Mouse (Mus musculus) cerebellum, adult 2 months (tissue): ENCODE results near the gene Ttyh3. TPM values are rescaled to one million over a fixed set of nuclear protein-coding genes. Genes with fewer than 3 reads are reported as not detected.

ENCODE experiments used
- DNase-seq, 2 experiments: peaks; one replicate each; pipeline ENCODE4 v3.0.0; 2021
- H3K27ac ChIP-seq: fragments of 200-500 bp; 2 replicates; pipeline ENCODE4 v1.5.1; 2012; ENCODE audit warnings: low read length, control low read depth, inconsistent platforms; ENCODE audit not compliant: insufficient read depth
- H3K27me3 ChIP-seq: fragments of 200-500 bp; 2 replicates; pipeline ENCODE4 v1.6.1; 2012; ENCODE audit warnings: inconsistent platforms, mild to moderate bottlenecking, low read length, moderate library complexity; ENCODE audit not compliant: control insufficient read depth, insufficient read depth
- H3K4me1 ChIP-seq: fragments of 200-500 bp; 2 replicates; pipeline ENCODE4 v1.6.1; 2011; ENCODE audit warnings: low read length; ENCODE audit not compliant: control insufficient read depth, insufficient read depth
- H3K4me3 ChIP-seq: fragments of 200-500 bp; replicated peaks from 2 replicates; pipeline ENCODE3; 2011; ENCODE audit warnings: mild to moderate bottlenecking, low read depth, low read length, control low read depth; ENCODE audit not compliant: insufficient read depth
- CTCF ChIP-seq: fragments of 200-500 bp; IDR thresholded peaks from 2 replicates; pipeline ENCODE4 v1.5.1; 2011; ENCODE audit warnings: low read depth, mild to moderate bottlenecking, control low read depth, low read length, moderate library complexity, borderline replicate concordance; ENCODE audit not compliant: insufficient read depth
- POLR2A ChIP-seq: fragments of 200-500 bp; IDR thresholded peaks from 2 replicates; pipeline ENCODE4 v1.6.1; 2011; ENCODE audit warnings: low read length, control low read depth, borderline replicate concordance; ENCODE audit not compliant: insufficient read depth
- WGBS: fragments of 180-500 bp; shearing (Covaris S2); methylation state at CpG from one replicate; pipeline ENCODE4 v1.1.7; 2018; 5-methylcytosine and 5-hydroxymethylcytosine counted together
- polyA plus RNA-seq: library from polyadenylated mRNA; depleted of rRNA; stranded (reverse); fragments of >200 nt; gene quantifications from 2 replicates; pipeline ENCODE4 v1.2.3, GENCODE M21; 2012

Gene Ttyh3
- polyA plus RNA-seq, 1 experiment = 86.0 TPM

DNA sequence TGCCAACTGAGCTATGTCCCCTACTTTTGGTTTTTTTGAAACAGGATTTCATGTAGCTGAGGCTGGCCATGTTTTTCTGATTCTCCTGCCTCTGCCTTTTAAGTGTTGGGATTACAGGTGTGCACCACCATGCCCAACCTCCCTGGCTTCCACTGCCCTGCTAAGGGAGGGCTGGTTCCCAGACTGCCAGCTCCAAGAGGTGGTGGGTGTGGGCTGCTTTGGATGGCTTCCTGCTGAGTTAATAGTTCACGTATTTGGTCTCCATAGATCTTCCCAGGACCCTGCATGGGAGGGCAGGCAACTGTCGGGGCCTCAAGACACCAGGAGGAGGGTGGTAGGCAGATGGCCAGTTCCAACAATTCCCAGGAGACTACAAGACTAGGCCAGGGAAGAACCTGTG is 46.3 kb downstream of the Ttyh3 start:
- H3K4me1 ChIP-seq = no peaks in the 10 kb centered on the region; the same call in 1 of the 2 replicates

DNA sequence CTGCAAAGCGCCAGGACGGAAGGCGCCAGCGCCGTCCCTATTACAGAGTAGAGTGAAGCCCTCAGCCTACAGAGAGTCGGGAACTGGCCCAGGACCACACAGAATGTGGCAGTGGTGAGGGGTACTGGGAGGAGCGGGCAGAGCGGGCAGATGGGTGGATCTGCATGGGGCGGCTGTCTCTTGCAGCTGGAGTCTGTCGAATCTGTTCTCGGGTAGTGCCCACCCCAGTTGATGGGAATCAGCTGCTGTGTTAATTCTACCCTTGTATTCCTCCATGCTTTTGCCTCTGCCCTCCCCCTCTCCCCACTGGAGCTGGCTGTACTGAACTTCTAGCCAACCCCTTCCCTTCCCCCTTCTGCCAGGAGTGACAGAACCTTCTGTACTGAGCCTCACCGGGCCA is 47.1 kb downstream of the Ttyh3 start:
- WGBS = 10% methylated on average over 12 of the region's 12 CpGs
- DNase-seq = no peak
- Histone ChIP-seq H3K4me1 (no peaks in the 10 kb centered on the region), H3K27ac (no peak overlapping the region), H3K4me3 (no peak overlapping the region), H3K27me3 (no peaks in the 10 kb centered on the region; the same call in 1 of the 2 replicates)
- TF ChIP-seq POLR2A (no peak), CTCF (no peak)

More for the DNA sequence above, 46.3 kb downstream of the Ttyh3 start:
- Histone ChIP-seq H3K4me3 (no peak overlapping the region), H3K27me3 (no peaks in the 10 kb centered on the region; the same call in 1 of the 2 replicates), H3K27ac (no peak overlapping the region)
- TF ChIP-seq CTCF (no peak), POLR2A (no peak)
- DNase-seq = no peak
- 43% methylated on average over 2 of the region's 2 CpGs for WGBS

DNA sequence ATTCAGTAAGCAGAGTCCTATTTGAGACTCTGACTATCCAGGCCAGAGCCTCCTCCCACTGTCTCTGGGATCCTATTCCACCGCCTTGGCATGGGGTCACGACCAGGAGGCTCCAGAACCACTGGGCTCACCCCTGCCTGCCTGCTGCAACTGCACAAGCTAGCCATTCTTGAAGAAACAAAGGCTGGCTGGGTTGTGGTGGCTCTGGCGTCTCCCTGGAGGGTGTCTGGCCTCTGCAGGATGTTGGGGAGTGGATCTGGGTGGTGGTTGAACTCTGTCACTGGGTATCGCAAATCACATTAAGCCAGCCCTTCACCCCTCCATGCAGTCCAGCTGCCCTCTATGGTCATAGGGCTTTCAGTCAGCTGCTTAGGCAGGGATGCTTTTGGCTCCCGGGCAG is 48.9 kb downstream of the Ttyh3 start:
- 74% methylated on average over 5 of the region's 5 CpGs for WGBS
- TF ChIP-seq POLR2A (no peak), CTCF (no peak)
- H3K27me3 ChIP-seq = no peaks in the 10 kb centered on the region
- H3K4me1 ChIP-seq = no peaks in the 10 kb centered on the region; the same call in 1 of the 2 replicates
- H3K4me3 ChIP-seq = no peak overlapping the region
- H3K27ac ChIP-seq = no peak overlapping the region
- DNase-seq = no peak

DNA sequence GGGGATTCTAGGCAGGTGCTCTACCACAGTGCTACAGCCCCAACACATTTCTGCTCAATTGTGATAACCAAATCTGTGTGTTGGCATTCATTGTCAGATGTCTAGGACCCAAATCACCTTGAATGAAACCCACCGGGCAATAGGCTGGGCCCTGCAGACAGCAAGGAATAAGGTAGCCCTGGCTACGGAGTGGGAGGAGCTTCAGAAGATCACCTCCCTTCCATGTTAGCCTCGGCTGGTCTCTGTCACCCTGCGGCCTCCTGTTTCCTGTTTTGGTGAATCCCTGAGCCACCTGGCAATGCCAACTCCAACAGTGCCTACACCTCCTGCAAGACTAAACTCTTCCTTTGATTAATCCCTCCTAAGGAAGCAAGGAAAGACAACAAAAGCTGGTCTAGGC is 51.0 kb downstream of the Ttyh3 start:
- TF ChIP-seq CTCF (no peak), POLR2A (no peak)
- WGBS = 87% methylated on average over 4 of the region's 4 CpGs
- Histone ChIP-seq H3K27ac (no peak overlapping the region), H3K4me3 (no peak overlapping the region), H3K4me1 (no peaks in the 10 kb centered on the region; the same call in 1 of the 2 replicates), H3K27me3 (no peaks in the 10 kb centered on the region)
- no peak for DNase-seq

DNA sequence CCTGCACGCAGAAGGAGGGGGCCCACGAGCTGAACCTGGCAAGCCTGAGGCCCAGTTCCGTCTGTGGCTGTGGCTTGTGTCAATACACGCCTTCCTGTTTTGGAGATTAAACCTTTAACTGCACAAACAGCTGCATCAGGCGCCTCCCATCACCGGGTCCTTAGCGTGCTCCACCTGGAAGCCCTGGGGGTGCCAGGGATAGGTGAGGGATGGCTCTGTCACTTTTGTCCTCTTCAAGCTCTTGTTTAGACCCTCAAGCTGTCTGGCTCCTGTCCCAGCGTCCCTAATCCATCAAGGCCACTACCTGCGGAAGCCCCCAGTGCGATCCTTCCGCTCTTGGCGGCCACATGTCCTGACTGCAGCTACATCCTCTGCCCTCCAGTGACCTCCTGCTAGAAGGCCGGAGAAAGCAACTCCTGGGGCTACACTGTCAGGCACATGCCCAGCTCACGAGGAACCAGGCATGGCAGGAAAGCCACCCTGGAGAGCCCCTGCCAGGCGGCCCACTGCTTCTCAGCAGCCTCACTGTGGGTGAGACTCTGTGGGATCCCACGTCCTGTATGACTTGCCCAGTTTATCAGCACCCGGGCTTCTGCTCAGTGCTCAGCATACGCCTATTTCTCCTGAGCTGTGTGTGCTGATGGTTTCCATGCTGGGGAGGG is 51.8 kb downstream of the Ttyh3 start:
- Histone ChIP-seq H3K27me3 (no peaks in the 10 kb centered on the region), H3K27ac (no peak overlapping the region), H3K4me3 (no peak overlapping the region), H3K4me1 (no peaks in the 10 kb centered on the region; the same call in 1 of the 2 replicates)
- DNase-seq = no peak
- TF ChIP-seq CTCF = no peak
- TF ChIP-seq POLR2A = no peak
- 71% methylated on average over 18 of the region's 18 CpGs for WGBS

DNA sequence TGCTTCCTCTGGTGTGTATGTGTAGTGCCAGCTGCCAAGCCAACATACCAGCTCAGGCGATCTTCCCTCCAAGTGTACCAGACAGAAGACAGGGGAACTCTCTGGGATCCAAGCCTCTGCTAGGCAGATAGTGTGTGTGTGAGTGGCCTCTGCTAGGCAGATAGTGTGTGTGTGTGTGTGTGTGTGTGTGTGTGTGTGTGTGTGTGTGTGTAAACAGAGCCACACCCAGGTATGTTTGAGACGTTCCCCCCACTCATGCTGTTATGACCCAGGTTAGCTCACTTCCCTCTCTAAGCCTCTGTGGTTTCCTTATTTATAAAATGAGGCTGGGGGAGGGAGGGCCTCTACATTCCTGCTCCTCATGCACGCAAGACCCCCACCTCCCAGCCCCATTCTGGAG is 52.4 kb downstream of the Ttyh3 start:
- H3K4me3 ChIP-seq = no peak overlapping the region
- no peaks in the 10 kb centered on the region; the same call in 1 of the 2 replicates for H3K4me1 ChIP-seq
- no peak for DNase-seq
- TF ChIP-seq CTCF (no peak), POLR2A (no peak)
- H3K27ac ChIP-seq = no peak overlapping the region
- no peaks in the 10 kb centered on the region for H3K27me3 ChIP-seq
- WGBS = 66% methylated on average over 3 of the region's 3 CpGs

DNA sequence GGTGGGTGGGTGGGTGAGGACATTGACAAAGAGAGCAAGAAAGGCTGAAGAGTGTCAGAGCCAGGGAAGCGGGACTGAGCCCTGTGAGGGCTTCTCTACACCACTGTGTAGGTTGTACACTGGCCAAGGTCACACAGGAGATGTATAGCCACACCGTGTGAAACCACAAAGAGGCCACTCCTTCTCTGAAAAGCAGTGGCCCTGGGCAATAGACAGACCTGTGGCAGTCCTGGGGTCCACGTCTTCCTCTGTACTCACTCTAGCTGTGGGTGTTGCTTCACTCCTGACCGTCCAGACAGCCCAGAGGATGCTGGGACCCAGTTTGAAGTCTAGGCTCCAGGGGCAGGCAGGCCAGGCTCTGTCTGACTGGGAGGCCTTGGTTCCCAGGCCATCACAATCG is 54.0 kb downstream of the Ttyh3 start:
- no peaks in the 10 kb centered on the region; the same call in 1 of the 2 replicates for H3K4me1 ChIP-seq
- no peak for DNase-seq
- 71% methylated on average over 5 of the region's 5 CpGs for WGBS
- no peak for TF ChIP-seq CTCF
- no peak for TF ChIP-seq POLR2A
- H3K27ac ChIP-seq = no peak overlapping the region
- no peak overlapping the region for H3K4me3 ChIP-seq
- H3K27me3 ChIP-seq = no peaks in the 10 kb centered on the region

DNA sequence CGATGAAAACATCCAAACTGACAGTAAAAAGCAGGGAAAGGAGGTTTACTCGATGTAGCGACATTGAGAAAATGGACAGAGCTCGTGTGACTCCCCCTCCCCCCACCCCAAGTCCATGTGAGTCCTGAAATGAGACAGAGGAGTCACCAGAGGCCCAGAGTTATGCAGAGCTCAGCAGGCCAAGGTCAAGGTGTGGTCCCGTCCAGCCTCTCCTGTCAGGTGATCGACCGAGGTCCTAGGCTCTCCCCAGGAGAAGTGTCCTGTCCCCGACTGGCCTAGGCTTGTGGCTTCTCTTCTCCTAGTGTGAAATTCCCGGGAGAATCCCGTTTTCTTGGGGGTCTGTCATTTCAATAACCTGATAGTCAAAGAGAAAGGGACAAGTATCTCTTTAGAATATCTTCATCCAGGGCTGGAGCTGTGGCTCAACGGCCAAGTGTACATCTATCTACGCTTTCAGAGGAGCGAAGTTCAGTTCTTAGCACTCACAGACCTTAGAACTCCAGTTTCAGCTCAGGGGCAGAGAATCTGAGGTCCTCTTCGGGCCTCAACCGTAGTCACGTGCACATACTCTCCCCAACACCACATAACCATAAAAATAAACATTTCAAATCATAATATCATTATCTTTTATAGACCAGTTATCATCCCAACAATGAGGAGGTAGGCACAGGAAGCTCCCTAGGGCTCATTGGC is 59.6 kb downstream of the Ttyh3 start:
- DNase-seq = no peak
- Histone ChIP-seq H3K27ac (no peak overlapping the region), H3K4me1 (no peaks in the 10 kb centered on the region), H3K27me3 (no peaks in the 10 kb centered on the region), H3K4me3 (no peak overlapping the region)
- 92% methylated on average over 16 of the region's 16 CpGs for WGBS
- no peak for TF ChIP-seq CTCF
- TF ChIP-seq POLR2A = no peak
